Mouse (Mus musculus): Measurements from ENCODE around the gene Cux2. TPM values are rescaled to one million over a fixed set of nuclear protein-coding genes. Genes with fewer than 3 reads are reported as not detected.

Gene Cux2
- total and polyA plus RNA-seq, 2 experiments from 2014 or later: 16.7 to 44.0 TPM

GRCm38 (mm10) chr5:122050832-122051105 lies 867 bp upstream of the Cux2 start:
- Histone ChIP-seq H3K36me3 (ENCODE audit: insufficient read depth) (no peaks in the 10 kb centered on the region), H3K9me3 (ENCODE audit: low read length) (no peaks in the 10 kb centered on the region), H3K27me3 (ENCODE audit: insufficient read depth, low read length) (no peaks in the 10 kb centered on the region), H3K9ac (0 out of 2 replicates have a peak overlapping the region, but pooled peaks have one; percentile 69), H3K4me2 (ENCODE audit: low read depth) (peak overlapping the region; percentile 71), H3K4me3 (ENCODE audit: low read depth, low read length) (peak overlapping the region; percentile 78; the same call in 1 of the 2 replicates), H3K4me1 (ENCODE audit: insufficient read depth) (peaks cover 6% of the 10 kb centered on the region), H3K27ac (ENCODE audit: low read depth, low read length) (no peak overlapping the region)
- no peak for ATAC-seq
- TF ChIP-seq CTCF (IDR thresholded peaks at IDR 0.05; ENCODE audit: low read depth): no peak
- no peak for DNase-seq
- WGBS: 10% methylated on average over 8 of the region's 8 CpGs

GRCm38 (mm10) chr5:122049664-122050016 lies 262 bp downstream of the Cux2 start:
- H3K27ac ChIP-seq (ENCODE audit: low read depth, low read length): peak overlapping the region; percentile 92
- DNase-seq (peak; percentile 82), ATAC-seq (peak; percentile 64)
- peak overlapping the region; percentile 71 for H3K4me2 ChIP-seq (ENCODE audit: low read depth)
- no peaks in the 10 kb centered on the region for H3K27me3 ChIP-seq (ENCODE audit: insufficient read depth, low read length)
- H3K36me3 ChIP-seq (ENCODE audit: insufficient read depth): no peaks in the 10 kb centered on the region
- peak overlapping the region; percentile 69 for H3K9ac ChIP-seq
- H3K4me3 ChIP-seq (ENCODE audit: low read depth, low read length): peak overlapping the region; percentile 78
- peaks cover 4% of the 10 kb centered on the region for H3K4me1 ChIP-seq (ENCODE audit: insufficient read depth)
- WGBS: 1% methylated on average over 25 of the region's 43 CpGs
- no peaks in the 10 kb centered on the region for H3K9me3 ChIP-seq (ENCODE audit: low read length)
- TF ChIP-seq CTCF (IDR thresholded peaks at IDR 0.05; ENCODE audit: low read depth): no peak

GRCm38 (mm10) chr5:122048686-122049663 lies 927 bp downstream of the Cux2 start:
- H3K4me1 ChIP-seq (ENCODE audit: insufficient read depth): peaks cover 4% of the 10 kb centered on the region; the same call in 1 of the 2 replicates
- peak; percentile 53 for DNase-seq
- no peak for ATAC-seq
- H3K4me3 ChIP-seq (ENCODE audit: low read depth, low read length): peak overlapping the region; percentile 78
- H3K9ac ChIP-seq: peak overlapping the region; percentile 69
- no peaks in the 10 kb centered on the region for H3K27me3 ChIP-seq (ENCODE audit: insufficient read depth, low read length)
- WGBS: under 1% methylated on average over 52 of the region's 52 CpGs
- no peak for TF ChIP-seq CTCF (IDR thresholded peaks at IDR 0.05; ENCODE audit: low read depth)
- H3K36me3 ChIP-seq (ENCODE audit: insufficient read depth): no peaks in the 10 kb centered on the region
- H3K9me3 ChIP-seq (ENCODE audit: low read length): no peaks in the 10 kb centered on the region
- H3K4me2 ChIP-seq (ENCODE audit: low read depth): peak overlapping the region; percentile 71
- peak overlapping the region; percentile 92 for H3K27ac ChIP-seq (ENCODE audit: low read depth, low read length)

- H3K27ac ChIP-seq (ENCODE audit: low read depth, low read length): peak overlapping the region; percentile 92
- H3K9ac ChIP-seq: peak overlapping the region; percentile 69
- H3K9me3 ChIP-seq (ENCODE audit: low read length): no peaks in the 10 kb centered on the region
- no peak for TF ChIP-seq CTCF (IDR thresholded peaks at IDR 0.05; ENCODE audit: low read depth)
- DNase-seq: peak; percentile 47
- ATAC-seq: no peak
- no peaks in the 10 kb centered on the region for H3K27me3 ChIP-seq (ENCODE audit: insufficient read depth, low read length)
- peak overlapping the region; percentile 78 for H3K4me3 ChIP-seq (ENCODE audit: low read depth, low read length)
- H3K4me2 ChIP-seq (ENCODE audit: low read depth): peak overlapping the region; percentile 71
- H3K4me1 ChIP-seq (ENCODE audit: insufficient read depth): peaks cover 4% of the 10 kb centered on the region; the same call in 1 of the 2 replicates
- no peaks in the 10 kb centered on the region for H3K36me3 ChIP-seq (ENCODE audit: insufficient read depth)
- 2% methylated on average over 20 of the region's 20 CpGs for WGBS
Observed at GRCm38 (mm10) chr5:122048252-122048651, 1.6 kb downstream of the Cux2 start.

GRCm38 (mm10) chr5:122047791-122048190 lies 2.1 kb downstream of the Cux2 start:
- no peak for ATAC-seq
- H3K4me3 ChIP-seq (ENCODE audit: low read depth, low read length): peak overlapping the region; percentile 78
- peak overlapping the region; percentile 71 for H3K4me2 ChIP-seq (ENCODE audit: low read depth)
- no peak for TF ChIP-seq CTCF (IDR thresholded peaks at IDR 0.05; ENCODE audit: low read depth)
- DNase-seq: no peak
- H3K9ac ChIP-seq: peak overlapping the region; percentile 69
- H3K9me3 ChIP-seq (ENCODE audit: low read length): no peaks in the 10 kb centered on the region
- H3K27ac ChIP-seq (ENCODE audit: low read depth, low read length): peak overlapping the region; percentile 92
- H3K36me3 ChIP-seq (ENCODE audit: insufficient read depth): no peaks in the 10 kb centered on the region
- WGBS: 12% methylated on average over 5 of the region's 5 CpGs
- no peaks in the 10 kb centered on the region for H3K27me3 ChIP-seq (ENCODE audit: insufficient read depth, low read length)
- 0 out of 2 replicates have a peak, but pooled peaks cover under 1% of the 10 kb centered on the region for H3K4me1 ChIP-seq (ENCODE audit: insufficient read depth)

- no peak for TF ChIP-seq CTCF (IDR thresholded peaks at IDR 0.05; ENCODE audit: low read depth)
- Histone ChIP-seq H3K9me3 (ENCODE audit: low read length) (no peaks in the 10 kb centered on the region), H3K36me3 (ENCODE audit: insufficient read depth) (no peaks in the 10 kb centered on the region), H3K27ac (ENCODE audit: low read depth, low read length) (no peak overlapping the region), H3K4me3 (ENCODE audit: low read depth, low read length) (no peak overlapping the region), H3K9ac (no peak overlapping the region), H3K27me3 (ENCODE audit: insufficient read depth, low read length) (no peaks in the 10 kb centered on the region), H3K4me2 (ENCODE audit: low read depth) (no peak overlapping the region), H3K4me1 (ENCODE audit: insufficient read depth) (no peaks in the 10 kb centered on the region)
- whole genome bisulfite sequencing: 79% methylated on average over 11 of the region's 11 CpGs
- DNase-seq (no peak), ATAC-seq (no peak)
Observed at GRCm38 (mm10) chr5:122043567-122043966, 6.3 kb downstream of the Cux2 start.

- ATAC-seq: no peak
- no peak for TF ChIP-seq CTCF (IDR thresholded peaks at IDR 0.05; ENCODE audit: low read depth)
- Histone ChIP-seq H3K9ac (no peak overlapping the region), H3K9me3 (ENCODE audit: low read length) (0 out of 2 replicates have a peak, but pooled peaks cover 5% of the 10 kb centered on the region), H3K27me3 (ENCODE audit: insufficient read depth, low read length) (no peaks in the 10 kb centered on the region), H3K4me1 (ENCODE audit: insufficient read depth) (no peaks in the 10 kb centered on the region), H3K36me3 (ENCODE audit: insufficient read depth) (peaks cover 3% of the 10 kb centered on the region; the same call in 1 of the 2 replicates), H3K27ac (ENCODE audit: low read depth, low read length) (no peak overlapping the region), H3K4me2 (ENCODE audit: low read depth) (no peak overlapping the region), H3K4me3 (ENCODE audit: low read depth, low read length) (no peak overlapping the region)
- no peak for DNase-seq
- 75% methylated on average over 5 of the region's 5 CpGs for WGBS
Observed at GRCm38 (mm10) chr5:122035278-122035677, 14.6 kb downstream of the Cux2 start.

Data from forebrain, postnatal 0 days (tissue).